Mouse (Mus musculus): ENCODE measurements around the gene Numa1. TPM values are rescaled to one million over a fixed set of nuclear protein-coding genes. Genes with fewer than 3 reads are reported as not detected.
A peak's percentile ranks its signal among the peaks of the same experiment; 100 is the strongest.
"Not testable (repeated sequence)": the region's sequence is repeated elsewhere in the genome, so short reads cannot be mapped to it uniquely, and the experiment has no call there.

Numa1 gene
- 10 to 100 TPM; 90.0 to 95.3 TPM for total RNA-seq (2021)
- long read RNA-seq, experiment 1, transcript Numa1-202 (13 exons, 2,934 nt) = major isoform, 11 of 19 reads
- long read RNA-seq, experiment 1, partial matches to known transcripts = 5 of 19 reads
- long read RNA-seq, experiment 1, other reads (novel, unspliced or antisense) = 3 of 19 reads
- long read RNA-seq, experiment 2, transcript Numa1-202 (13 exons, 2,934 nt) = major isoform, 9 of 23 reads
- long read RNA-seq, experiment 2, partial matches to known transcripts = 5 of 23 reads
- long read RNA-seq, experiment 2, other reads (novel, unspliced or antisense) = 9 of 23 reads

DNA sequence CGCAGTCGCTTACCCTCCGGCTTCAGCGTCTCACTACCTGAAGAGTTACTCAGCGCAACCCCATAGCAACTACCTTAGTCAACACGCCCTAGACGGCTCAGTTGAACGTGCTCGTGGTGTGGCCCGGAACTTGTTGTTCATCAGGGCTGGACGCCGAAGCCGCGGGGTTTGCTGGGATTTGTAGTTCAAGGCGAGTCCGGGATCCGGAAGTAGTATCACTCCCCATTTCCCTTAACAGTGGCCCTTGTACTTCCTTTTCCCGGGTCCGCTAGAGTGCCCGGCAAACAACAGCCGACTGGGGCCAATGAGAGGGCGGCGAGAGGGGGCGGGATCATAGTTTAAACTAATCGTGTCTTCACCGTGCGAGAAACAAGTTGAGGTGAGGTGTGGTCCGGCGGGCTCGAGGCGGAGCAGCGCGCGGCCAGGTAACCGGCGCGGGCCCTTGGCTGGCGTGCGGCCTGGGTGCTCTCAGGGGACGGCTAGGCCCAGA lies at the start of gene Numa1, which contains the start of gene Lrrc51:
Numa1 (plus strand) TSS at position 361 of the 490 bp plus-strand sequence.
Lrrc51 (minus strand) TSS at position 145 of the 490 bp plus-strand sequence.
- intact Hi-C loops (cut with DNase I) = loop anchor here (2.0 to 5.0 kb wide), 2 partner anchors 36 to 37 kb away; no protein-coding TSS in a partner anchor
- DNase-seq = peak; percentile 93 to 96

DNA sequence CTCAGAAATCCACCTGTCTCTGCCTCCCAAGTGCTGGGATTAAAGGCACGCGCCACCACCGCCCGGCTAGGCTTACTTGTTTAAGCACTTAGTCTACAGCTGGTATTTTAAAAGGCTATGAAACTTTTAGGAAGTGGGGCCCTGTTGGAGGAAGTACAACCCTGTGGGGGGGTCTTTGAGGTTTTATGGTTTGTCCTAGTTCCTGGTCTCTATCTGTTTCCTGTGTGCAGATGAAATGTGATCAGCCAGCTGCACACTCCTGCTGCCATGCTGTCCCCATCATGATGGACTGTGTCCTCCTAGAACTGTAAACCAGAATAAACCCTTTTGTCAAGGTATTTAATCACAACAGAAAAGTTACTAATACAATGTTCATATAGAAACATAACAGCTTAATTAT lies 49.8 kb upstream of the Numa1 start:
- no peak for DNase-seq
- intact Hi-C loops (cut with DNase I) = no loop called here

DNA sequence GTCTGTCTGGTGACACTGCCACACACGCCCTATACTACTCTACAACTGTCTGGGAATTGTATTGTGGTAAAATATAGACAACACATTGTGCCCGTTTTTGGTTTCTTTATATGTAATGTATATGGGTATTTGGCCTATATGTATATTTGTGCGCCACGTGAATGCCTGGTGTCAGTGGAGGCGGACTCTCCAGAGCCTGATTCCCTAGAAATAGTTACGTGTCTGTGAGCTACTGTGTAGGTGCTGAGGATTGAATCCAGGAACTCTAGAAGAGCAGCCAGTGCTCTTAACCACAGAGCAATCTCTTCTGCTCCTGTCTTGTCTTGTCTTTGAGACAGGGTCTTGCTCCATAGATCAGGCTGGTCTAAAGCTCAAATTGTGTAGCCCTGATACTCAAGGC lies 47.6 kb upstream of the Numa1 start:
- intact Hi-C loops (cut with DNase I) = no loop called here
- no peak for DNase-seq

DNA sequence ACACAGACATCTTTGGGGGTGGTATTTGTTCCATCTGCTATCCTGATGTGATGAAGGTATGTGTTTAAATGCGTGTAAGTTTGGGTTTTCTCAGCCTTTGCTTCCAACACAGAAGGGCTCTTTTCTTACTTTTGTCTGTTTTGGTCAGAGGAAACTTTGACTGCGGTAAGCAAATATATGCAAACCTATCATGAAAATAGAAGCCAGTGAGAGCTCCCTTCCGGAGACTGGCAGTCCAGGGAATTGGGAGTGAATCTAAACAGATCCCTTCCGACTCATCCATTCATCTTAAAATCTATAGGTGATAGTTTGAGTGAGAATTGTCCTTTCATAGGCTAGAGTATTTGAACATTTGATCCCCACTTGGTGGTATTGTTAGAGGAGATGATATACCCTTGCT lies 45.5 kb upstream of the Numa1 start:
- intact Hi-C loops (cut with DNase I) = no loop called here

DNA sequence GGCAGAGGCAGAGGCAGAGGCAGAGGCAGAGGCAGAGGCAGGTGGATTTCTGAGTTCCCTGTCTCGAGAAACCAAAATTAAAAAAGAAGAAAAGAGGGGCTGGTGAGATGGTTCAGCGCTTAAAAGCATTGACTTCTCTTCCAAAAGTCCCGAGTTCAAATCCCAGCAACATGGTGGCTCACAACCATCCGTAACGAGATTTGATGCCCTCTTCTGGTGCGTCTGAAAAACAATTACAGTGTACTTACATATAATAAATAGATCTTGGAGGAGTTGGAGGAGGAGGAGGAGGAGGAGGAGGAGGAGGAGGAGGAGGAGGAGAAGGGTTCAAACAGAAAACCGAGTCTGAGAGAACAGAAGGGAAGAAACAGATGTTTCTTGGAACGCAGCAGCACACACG lies 38.2 kb upstream of the Numa1 start:
- DNase-seq = no peak
- intact Hi-C loops (cut with DNase I) = loop anchor here (5.0 kb wide), 4 partner anchors 37 to 233 kb away; partner anchors contain the start of genes Clpb, Inppl1, Lrrc51 and Numa1

More for the DNA sequence above, 45.5 kb upstream of the Numa1 start:
- no peak for DNase-seq

DNA sequence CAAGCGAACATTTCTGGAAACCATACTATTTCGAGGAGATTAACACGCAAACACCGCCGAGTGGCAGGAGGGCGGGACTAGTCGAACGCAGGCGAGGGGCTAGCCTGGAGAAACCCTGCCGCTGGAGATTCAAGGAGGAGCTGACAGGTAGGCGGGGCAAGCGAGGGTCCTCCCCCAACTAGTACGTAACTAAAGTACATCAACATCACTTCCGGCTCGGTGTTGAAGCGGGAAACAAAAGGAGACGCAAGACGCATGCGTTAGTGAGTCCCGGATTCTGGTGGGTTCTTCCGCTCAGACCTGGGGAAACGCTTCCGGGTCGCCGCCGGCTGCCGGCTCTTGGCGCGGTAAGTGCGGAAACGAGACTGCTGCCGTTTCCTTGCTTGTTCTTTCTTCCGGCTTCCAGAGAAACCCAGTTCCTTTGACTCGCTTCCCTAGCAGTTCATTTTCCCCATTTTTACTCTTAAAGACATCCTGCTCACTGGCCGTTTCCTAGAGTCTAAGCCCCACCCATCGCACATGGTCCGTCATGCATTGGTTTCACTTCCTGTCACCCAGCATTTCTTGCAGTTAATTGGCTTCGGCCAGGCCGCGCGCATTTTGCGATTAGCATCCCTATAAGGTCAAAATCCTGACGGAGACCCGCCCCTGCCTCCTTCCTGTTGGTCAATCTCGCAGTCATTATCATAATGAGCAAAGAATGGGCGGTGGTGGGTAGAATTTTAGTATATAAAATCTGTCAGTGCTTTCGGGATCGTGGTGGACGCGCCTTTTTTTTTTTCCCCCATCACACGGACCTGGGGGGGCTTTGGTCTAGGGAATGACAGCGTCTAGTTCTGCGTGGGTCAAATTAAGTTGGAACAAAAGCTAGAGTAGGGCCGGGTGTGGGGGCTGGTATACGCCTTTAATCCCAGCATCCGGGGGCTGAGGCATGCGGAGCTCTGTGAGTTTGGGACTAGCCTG lies 37.5 kb upstream of the Numa1 start:
- intact Hi-C loops (cut with DNase I) = loop anchor here (5.0 kb wide), 4 partner anchors 36 to 234 kb away; partner anchors contain the start of genes Clpb, Inppl1, Lrrc51 and Numa1
- peak; percentile 91 to 95 for DNase-seq

DNA sequence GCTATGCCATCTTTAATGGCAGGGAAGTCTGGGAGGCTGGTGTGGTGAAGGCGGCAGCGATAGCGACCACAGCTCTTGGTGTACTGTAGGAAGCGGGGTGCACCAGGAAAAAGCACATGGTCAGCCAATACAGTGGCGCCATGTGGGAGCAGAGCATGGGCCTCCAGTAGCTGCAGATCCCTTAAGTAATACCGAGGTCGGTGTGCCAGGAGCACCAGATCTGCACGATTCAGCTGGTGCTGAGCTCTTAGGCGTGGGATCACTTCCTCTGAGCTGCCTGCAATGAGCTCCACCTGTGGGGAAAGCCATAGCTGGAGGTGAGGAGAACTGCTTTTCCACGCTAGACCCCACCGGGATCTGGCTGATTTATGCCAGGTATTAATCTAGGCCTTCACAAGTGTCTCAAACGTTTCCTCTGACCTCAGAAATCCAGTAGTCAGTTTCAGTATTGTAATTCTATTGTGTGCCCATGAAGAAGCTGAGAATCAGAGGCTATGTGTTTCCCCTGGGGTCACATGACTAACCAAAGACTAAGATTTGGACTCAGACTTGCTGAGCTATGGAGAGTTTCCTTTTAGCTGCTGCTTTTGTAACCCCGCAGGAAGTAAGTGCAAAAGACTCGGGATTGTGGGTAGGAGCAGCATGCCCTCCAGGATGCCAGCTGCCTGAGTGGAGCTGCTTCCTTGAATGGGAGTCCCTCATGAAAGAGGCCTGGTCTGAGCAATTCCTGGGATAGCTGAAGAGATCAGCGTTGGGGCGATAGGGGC lies 33.4 kb upstream of the Numa1 start:
- no peak for DNase-seq
- intact Hi-C loops (cut with DNase I) = no loop called here

DNA sequence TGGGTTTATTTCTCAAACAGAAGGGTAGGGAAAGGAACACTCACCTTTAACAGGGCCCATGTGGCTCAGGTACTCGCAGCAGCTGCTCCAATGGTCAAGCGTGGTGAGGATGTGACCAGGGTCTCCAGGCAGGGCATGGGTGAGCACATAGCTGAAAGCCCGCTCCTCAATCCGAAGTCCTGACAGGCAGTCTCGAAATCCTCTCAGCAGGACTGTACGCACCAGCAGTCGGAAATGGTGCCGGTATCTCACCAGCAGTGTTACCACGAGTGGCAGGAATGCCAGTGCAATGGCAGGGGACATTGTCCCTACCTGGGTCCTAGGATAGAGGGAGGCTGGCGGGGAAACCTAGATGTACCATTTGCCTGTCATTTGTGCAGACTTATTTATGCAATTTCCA lies 31.9 kb upstream of the Numa1 start:
- DNase-seq = no peak
- intact Hi-C loops (cut with DNase I) = no loop called here

DNA sequence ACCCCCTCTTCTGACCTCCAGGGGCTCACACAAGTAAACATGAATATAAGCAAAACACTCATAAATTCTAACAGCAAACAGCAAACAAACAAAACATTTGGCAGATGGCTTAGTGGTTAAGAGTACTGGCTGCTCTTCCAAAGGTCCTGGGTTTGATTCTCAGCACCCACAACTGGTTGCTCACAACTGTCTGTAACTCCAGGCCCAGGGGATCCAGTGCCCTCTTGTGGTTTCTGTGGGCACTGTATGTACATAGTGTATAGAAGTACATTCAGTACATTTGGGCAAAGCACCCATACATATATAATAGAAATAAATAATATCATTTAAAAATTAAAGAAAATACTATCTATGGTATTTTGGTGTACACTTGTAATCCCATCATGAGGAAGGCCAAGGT lies 31.1 kb upstream of the Numa1 start:
- intact Hi-C loops (cut with DNase I) = no loop called here
- no peak for DNase-seq

DNA sequence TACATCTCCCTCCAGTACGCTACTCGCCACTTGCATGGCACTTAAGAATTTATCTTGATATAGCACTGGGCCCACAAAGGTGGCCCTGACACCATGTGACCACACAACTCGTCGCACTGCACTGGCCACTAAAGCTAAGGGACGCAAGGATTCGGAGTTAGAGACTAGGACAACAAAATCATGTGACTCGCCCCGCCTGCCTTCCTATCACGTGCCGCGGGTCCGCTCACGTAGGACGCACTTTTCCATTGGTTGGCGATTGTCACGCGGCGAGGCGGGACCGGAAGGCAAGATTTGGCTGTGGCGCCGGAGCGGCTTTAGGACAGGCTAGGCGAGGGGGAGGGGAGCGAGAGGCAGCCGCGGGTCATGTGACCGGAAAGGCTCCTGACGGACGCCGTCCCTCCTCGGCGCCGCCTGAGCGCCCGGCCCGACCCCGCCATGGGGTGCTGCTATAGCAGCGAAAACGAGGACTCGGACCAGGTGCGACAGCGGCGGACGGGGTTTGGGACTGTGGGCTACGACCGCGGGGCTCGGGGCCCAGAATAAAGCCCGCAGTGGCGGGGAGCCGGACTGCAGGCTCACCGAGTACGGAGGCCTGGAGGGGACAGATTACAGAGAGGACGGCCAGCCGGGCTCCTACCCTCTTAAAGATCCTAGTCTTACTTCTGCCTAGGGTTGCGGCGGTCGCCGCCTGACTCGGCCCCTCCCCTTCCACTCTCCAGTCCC lies 28.2 kb upstream of the Numa1 start, which contains the start of gene Lamtor1:
Lamtor1 (plus strand) TSS at position 344 of the 726 bp plus-strand sequence.
- peak; percentile 99 for DNase-seq
- intact Hi-C loops (cut with DNase I) = no loop called here

DNA sequence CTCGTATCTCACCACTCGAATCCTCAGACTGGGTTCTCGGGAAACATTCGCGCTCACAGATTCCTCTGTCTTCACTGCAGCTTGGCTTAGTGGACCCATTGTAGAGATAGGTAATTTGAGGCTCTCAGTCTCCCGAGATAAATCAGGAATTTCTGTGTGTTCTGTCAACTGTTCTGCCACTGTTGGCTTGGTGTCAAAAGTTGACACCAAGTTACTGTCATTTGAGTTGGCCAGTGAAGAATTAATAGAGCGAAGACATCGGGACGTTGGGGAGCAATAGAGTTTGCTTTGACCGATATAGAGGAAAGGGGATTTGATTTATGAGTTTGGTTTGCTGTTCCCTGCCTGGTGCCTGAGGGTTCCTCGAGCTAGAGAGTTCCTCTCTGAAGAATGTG lies 27.6 kb upstream of the Numa1 start, which contains the start of gene Tomt:
Tomt (minus strand) TSS at position 73 of the 395 bp plus-strand sequence.
- no peak for DNase-seq
- intact Hi-C loops (cut with DNase I) = no loop called here

DNA sequence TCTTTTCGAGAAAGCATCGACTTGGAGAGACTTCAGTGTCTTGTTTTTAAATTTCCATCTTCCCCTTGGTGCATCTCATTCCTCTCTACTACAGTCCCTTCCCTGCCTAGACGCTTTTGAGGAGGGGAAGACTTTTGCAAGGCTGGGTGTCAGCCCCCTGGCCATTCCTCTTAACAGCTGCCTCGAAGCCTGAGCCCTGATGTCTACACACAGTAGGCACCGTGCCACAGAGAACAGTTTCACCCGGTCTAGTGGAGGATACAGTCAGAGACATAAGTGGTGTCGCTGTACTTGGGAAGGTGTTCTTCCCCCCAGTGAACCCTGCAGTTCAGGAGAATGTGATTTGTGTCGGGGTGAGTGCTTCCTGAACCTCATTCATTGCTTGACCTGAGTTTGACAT lies 27.2 kb upstream of the Numa1 start:
- intact Hi-C loops (cut with DNase I) = no loop called here
- DNase-seq = no peak

DNA sequence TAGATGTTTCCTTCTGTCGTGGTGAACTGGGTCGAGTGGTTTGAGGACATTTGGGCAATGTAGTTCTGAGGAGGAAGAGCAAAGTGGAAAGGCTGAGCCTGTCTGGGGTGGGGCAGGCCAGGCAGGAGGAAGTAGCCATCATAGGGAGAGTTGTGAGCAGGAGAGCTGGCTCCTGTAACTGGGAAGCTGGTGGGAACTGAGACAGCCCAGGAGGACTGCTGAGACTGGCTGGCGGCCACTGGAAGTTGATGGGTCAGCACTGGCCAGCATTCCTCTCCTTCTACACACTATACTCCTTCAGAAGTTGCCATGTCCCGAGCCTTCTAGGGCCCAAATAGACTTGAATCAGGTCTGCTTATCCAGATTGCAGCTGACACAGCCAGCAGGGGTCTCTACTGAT lies 25.5 kb upstream of the Numa1 start:
- DNase-seq = peak in 1 of 2 experiments; percentile 26
- intact Hi-C loops (cut with DNase I) = no loop called here

DNA sequence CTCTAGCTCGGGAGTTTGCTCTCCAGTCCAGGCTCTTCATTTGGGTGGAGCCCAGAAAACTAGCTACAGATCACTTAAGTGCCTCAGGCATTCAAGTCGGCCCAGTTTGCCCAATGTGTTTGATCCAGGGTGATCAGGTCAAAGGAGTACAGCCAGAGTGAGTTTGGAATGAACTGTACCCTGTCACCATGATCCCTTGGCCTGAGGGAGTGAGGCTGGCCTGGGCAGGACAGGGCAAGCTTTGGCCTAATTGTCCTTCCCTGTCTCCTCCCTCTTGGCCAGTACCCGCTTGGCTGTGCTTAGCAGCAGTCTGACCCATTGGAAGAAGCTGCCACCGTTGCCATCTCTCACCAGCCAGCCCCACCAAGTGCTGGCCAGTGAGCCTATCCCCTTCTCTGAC lies 23.8 kb upstream of the Numa1 start:
- no peak for DNase-seq
- intact Hi-C loops (cut with DNase I) = no loop called here

DNA sequence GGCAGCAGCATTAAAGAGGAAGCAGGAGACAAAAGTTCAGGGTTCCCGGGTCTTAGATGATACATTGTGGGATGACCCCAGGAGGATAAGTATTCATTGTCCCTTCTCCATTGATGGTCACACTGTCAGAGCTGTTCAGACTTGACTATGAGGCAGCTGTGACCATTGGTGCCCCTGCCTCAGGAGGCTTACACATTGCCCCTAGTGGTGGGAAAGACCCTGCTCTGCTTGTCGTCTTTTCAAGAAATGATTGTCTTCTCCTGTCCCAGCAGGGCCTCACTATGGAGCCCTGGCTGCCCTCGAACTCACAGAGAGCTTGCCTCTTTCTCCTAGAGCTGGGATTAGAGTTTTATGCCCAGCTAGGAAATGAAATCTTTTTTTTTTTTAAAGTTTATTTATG lies 21.9 kb upstream of the Numa1 start:
- intact Hi-C loops (cut with DNase I) = no loop called here
- no peak for DNase-seq

DNA sequence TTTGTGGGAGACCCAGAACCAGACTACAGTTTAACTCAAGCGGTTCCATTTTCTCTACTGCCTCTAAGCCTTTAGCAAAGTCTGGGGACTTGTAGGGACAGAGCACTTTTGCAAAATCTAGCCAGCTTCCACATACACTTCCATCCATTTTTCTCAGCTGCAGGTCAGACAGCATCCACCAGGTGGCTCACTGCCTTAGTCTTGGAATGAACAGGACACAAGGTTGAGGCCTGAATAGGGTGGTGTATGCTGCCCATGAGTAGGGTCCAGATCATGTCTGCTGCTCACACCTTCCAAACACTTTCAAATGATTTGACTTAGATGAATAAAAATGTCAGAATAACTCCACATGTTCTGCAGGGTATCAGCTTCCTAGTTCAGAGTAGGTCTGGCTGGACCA lies 15.8 kb upstream of the Numa1 start:
- intact Hi-C loops (cut with DNase I) = loop anchor here (2.0 to 5.0 kb wide), 3 partner anchors 49 to 161 kb away; no protein-coding TSS in a partner anchor

DNA sequence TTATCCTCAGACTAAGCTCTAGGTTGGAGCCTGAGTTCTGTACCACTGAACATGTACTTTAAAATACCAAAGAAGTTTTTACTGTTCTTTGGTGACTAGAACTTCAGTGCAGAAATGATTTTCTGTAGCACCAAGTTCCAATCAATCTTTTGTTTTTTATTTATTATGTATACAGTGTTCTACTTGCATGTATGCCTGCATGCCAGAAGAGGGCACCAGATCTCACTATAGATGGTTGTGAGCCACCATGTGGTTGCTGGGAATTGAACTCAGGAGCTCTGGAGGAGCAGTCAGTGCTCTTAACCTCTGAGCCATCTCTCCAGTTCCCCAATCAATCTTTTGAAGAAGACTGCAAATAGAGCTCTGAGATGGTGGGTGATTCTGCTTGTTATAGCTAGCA lies 8.0 kb upstream of the Numa1 start:
- DNase-seq; intact Hi-C loops (cut with DNase I): not testable (repeated sequence)

More for the DNA sequence above, 15.8 kb upstream of the Numa1 start:
- DNase-seq = peak; percentile 59 to 77

DNA sequence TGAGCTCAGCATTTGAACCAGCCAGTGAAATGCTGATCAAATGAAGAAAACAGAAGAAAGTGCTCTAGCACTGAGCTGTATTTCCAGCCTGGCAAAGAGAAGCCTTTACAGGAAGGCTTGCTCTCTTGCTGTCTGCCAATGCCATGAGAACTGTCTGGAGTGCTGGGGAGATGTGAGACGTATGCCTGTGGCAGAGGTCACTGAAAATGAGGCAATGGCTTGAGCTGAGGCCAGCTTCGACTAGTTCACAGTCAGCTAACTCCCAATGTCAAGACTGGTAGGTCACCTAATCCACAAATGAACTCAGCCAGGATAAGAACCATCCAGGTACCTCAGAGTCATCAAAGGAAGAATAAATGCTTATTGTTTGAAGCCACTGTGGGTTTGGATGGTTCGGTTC lies 5.8 kb upstream of the Numa1 start:
- DNase-seq = no peak
- intact Hi-C loops (cut with DNase I) = no loop called here

DNA sequence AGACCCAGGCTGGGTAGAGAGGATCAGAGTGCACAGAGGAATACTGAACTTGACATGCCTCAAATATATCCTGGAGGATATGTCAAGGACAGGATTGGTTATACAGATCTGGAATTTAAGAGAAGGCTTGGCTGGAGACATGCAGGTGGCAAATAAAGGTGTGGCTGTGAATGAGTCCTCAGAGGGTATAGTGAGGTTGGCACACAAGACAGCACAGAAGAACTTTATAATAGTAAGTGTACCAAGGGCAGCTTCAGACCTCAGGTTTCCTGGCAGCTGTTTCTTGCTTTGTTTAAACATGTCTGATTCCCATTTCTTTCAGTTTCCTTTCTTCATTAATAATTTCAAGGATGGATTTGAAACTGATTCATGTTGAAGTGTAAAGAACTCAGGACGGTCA lies 1.4 kb upstream of the Numa1 start:
- DNase-seq = no peak
- intact Hi-C loops (cut with DNase I) = loop anchor here (5.0 kb wide), 1 partner anchor 35 kb away; no protein-coding TSS in a partner anchor
